Mouse (Mus musculus) liver, embryonic 16.5 days (tissue): ENCODE results near the gene Spock2. TPM values are rescaled to one million over a fixed set of nuclear protein-coding genes. Genes with fewer than 3 reads are reported as not detected.

Experiments used
- ATAC-seq: fragments of 200-750 bp; cut with Nextera tagmentation; 2 replicates; pipeline ENCODE4 v1.8.0; 2017; ENCODE audit warnings: low read depth, mild to moderate bottlenecking, moderate number of reproducible peaks, moderate library complexity
- H3K27ac ChIP-seq: fragments of 300-500 bp; sonication (generic); 2 replicates; pipeline ENCODE4 v1.5.1; 2014; ENCODE audit warnings: mild to moderate bottlenecking, low read length
- H3K27me3 ChIP-seq: fragments of 300-500 bp; sonication (generic); 2 replicates; pipeline ENCODE4 v1.6.1; 2014; ENCODE audit warnings: low read depth, low read length, mixed read lengths; ENCODE audit not compliant: control insufficient read depth, insufficient read depth
- H3K36me3 ChIP-seq: fragments of 300-500 bp; sonication (generic); 2 replicates; pipeline ENCODE4 v1.6.1; 2014; ENCODE audit warnings: mild to moderate bottlenecking; ENCODE audit not compliant: control insufficient read depth, insufficient read depth
- H3K4me1 ChIP-seq: fragments of 300-500 bp; sonication (generic); 2 replicates; pipeline ENCODE4 v1.6.1; 2014; ENCODE audit warnings: low read depth, low read length, mixed read lengths; ENCODE audit not compliant: control insufficient read depth
- H3K4me2 ChIP-seq: fragments of 300-500 bp; sonication (generic); 2 replicates; pipeline ENCODE4 v1.6.1; 2014; ENCODE audit warnings: low read depth, low read length, mixed read lengths
- H3K4me3 ChIP-seq: fragments of 300-500 bp; sonication (generic); 2 replicates; pipeline ENCODE4 v1.5.1; 2014; ENCODE audit warnings: low read depth, mild to moderate bottlenecking, low read length
- H3K9ac ChIP-seq: fragments of 300-500 bp; sonication (generic); 2 replicates; pipeline ENCODE4 v1.6.1; 2014; ENCODE audit warnings: low read depth, low read length
- H3K9me3 ChIP-seq: fragments of 300-500 bp; sonication (generic); replicated peaks from 2 replicates; pipeline ENCODE4 v1.6.1; 2016; ENCODE audit warnings: low read length; ENCODE audit not compliant: control insufficient read depth
- WGBS: fragments of 180-500 bp; shearing (Covaris S2); extraction: QIAGEN DNeasy Blood & Tissue Kit; methylation state at CpG from one replicate; pipeline ENCODE4 v1.1.7; 2014; ENCODE audit not compliant: insufficient replicate concordance; 5-methylcytosine and 5-hydroxymethylcytosine counted together
- polyA plus RNA-seq: library from polyadenylated mRNA; unstranded; fragments of >200 nt; fragmentation: Nextera tagmentation; extraction: Ambion mirVana; gene quantifications from 2 replicates; pipeline ENCODE4 v1.2.1, GENCODE M21; 2015

Gene Spock2
- polyA plus RNA-seq, 1 experiment from 2014 or later, result 0.14 TPM

DNA sequence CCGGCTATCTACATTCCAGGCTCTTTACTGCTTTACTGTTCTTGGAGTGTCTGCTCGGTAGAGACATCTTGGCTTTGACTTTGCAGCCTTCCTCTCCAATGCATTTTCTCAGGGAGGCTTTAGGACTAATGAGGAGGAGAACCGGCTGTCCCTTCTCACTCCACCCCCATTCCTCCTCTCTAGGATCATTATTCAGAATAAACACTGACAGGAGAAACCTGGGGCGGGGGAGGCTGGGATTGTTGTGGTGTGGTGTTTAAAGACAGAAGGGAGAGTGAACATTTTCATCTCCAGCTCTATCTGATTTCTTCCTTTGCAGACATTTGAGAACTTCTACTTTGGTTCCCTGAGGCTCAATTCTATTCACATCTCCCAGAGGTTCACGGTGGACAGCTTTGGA is 8.2 kb upstream of the Spock2 start:
- Histone ChIP-seq H3K9ac (no peak overlapping the region), H3K4me1 (no peaks in the 10 kb centered on the region), H3K27me3 (no peaks in the 10 kb centered on the region), H3K36me3 (no peaks in the 10 kb centered on the region), H3K4me3 (no peak overlapping the region), H3K9me3 (no peaks in the 10 kb centered on the region), H3K27ac (no peak overlapping the region), H3K4me2 (no peak overlapping the region)
- 78% methylated on average over 5 of the region's 5 CpGs for WGBS
- no peak for ATAC-seq

GRCm38 (mm10) chr10:60105391-60106145 is 451 bp upstream of the Spock2 start:
- H3K9ac ChIP-seq, result no peak overlapping the region
- H3K4me3 ChIP-seq, result no peak overlapping the region
- WGBS, result 29% methylated on average over 20 of the region's 20 CpGs
- no peak overlapping the region for H3K27ac ChIP-seq
- H3K27me3 ChIP-seq, result peaks cover 55% of the 10 kb centered on the region
- no peaks in the 10 kb centered on the region for H3K36me3 ChIP-seq
- no peaks in the 10 kb centered on the region for H3K9me3 ChIP-seq
- H3K4me1 ChIP-seq, result peaks cover 3% of the 10 kb centered on the region
- no peak for ATAC-seq
- no peak overlapping the region for H3K4me2 ChIP-seq

DNA sequence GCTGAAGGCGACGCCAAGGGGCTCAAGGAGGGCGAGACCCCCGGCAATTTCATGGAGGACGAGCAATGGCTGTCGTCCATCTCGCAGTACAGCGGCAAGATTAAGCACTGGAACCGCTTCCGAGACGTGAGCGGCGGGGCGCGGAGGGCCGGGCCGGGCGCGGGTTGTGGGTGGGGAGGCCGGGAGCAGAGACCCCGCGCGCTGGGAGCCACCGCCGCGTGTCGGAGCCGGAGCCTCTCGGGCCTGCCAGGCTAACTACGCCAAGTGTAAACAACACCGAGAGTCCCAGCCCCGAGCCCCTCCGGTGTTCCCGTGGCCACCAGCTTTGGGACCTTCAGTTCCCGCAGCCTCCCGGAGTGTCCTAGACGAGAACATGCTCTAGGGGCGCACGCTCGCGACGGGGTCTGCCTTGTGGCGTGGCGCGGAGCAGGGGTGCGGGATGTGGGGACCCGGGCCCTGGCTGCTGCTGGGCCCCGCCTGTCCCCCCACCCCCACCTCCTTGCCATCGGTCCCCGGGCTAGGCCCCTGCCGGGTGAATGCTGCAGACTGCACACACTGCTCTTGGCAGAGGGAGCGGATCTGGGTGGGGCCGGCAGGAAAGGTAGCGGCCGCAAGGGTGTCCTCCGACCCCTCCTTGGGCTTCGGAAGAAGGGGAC is 640 bp downstream of the Spock2 start:
- Histone ChIP-seq H3K4me3 (peak overlapping the region; percentile 45), H3K9ac (0 out of 2 replicates have a peak overlapping the region, but pooled peaks have one; percentile 16), H3K9me3 (no peaks in the 10 kb centered on the region), H3K4me2 (peak overlapping the region; percentile 60), H3K27me3 (peaks cover 58% of the 10 kb centered on the region), H3K4me1 (peaks cover 3% of the 10 kb centered on the region), H3K27ac (no peak overlapping the region), H3K36me3 (no peaks in the 10 kb centered on the region)
- WGBS, result under 1% methylated on average over 53 of the region's 57 CpGs
- no peak for ATAC-seq

- no peak overlapping the region for H3K9ac ChIP-seq
- no peaks in the 10 kb centered on the region for H3K9me3 ChIP-seq
- peaks cover 3% of the 10 kb centered on the region for H3K4me1 ChIP-seq
- no peaks in the 10 kb centered on the region for H3K36me3 ChIP-seq
- 2% methylated on average over 28 of the region's 28 CpGs for WGBS
- no peak overlapping the region for H3K27ac ChIP-seq
- H3K27me3 ChIP-seq, result peaks cover 58% of the 10 kb centered on the region
- H3K4me2 ChIP-seq, result peak overlapping the region; percentile 60
- ATAC-seq, result no peak
- peak overlapping the region; percentile 45 for H3K4me3 ChIP-seq
Measured at GRCm38 (mm10) chr10:60107448-60107847, 1.4 kb downstream of the Spock2 start.

GRCm38 (mm10) chr10:60108321-60109111 is 2.5 kb downstream of the Spock2 start:
- H3K4me3 ChIP-seq, result no peak overlapping the region
- H3K27ac ChIP-seq, result no peak overlapping the region
- peaks cover 3% of the 10 kb centered on the region for H3K4me1 ChIP-seq
- no peak overlapping the region for H3K4me2 ChIP-seq
- 51% methylated on average over 16 of the region's 17 CpGs for WGBS
- no peak for ATAC-seq
- H3K9me3 ChIP-seq, result no peaks in the 10 kb centered on the region
- H3K9ac ChIP-seq, result no peak overlapping the region
- no peaks in the 10 kb centered on the region for H3K36me3 ChIP-seq
- H3K27me3 ChIP-seq, result peaks cover 58% of the 10 kb centered on the region

GRCm38 (mm10) chr10:60109336-60109735 is 3.3 kb downstream of the Spock2 start:
- no peaks in the 10 kb centered on the region for H3K9me3 ChIP-seq
- no peaks in the 10 kb centered on the region for H3K36me3 ChIP-seq
- H3K27ac ChIP-seq, result no peak overlapping the region
- peaks cover 58% of the 10 kb centered on the region for H3K27me3 ChIP-seq
- ATAC-seq, result no peak
- 78% methylated on average over 8 of the region's 8 CpGs for WGBS
- no peak overlapping the region for H3K4me3 ChIP-seq
- H3K9ac ChIP-seq, result no peak overlapping the region
- H3K4me2 ChIP-seq, result no peak overlapping the region
- H3K4me1 ChIP-seq, result peaks cover 3% of the 10 kb centered on the region

GRCm38 (mm10) chr10:60109989-60110388 is 4.0 kb downstream of the Spock2 start:
- Histone ChIP-seq H3K27me3 (peaks cover 54% of the 10 kb centered on the region), H3K4me1 (peaks cover 3% of the 10 kb centered on the region), H3K9ac (no peak overlapping the region), H3K36me3 (no peaks in the 10 kb centered on the region), H3K4me2 (no peak overlapping the region), H3K4me3 (no peak overlapping the region), H3K9me3 (no peaks in the 10 kb centered on the region), H3K27ac (no peak overlapping the region)
- WGBS, result 64% methylated on average over 8 of the region's 8 CpGs
- no peak for ATAC-seq

DNA sequence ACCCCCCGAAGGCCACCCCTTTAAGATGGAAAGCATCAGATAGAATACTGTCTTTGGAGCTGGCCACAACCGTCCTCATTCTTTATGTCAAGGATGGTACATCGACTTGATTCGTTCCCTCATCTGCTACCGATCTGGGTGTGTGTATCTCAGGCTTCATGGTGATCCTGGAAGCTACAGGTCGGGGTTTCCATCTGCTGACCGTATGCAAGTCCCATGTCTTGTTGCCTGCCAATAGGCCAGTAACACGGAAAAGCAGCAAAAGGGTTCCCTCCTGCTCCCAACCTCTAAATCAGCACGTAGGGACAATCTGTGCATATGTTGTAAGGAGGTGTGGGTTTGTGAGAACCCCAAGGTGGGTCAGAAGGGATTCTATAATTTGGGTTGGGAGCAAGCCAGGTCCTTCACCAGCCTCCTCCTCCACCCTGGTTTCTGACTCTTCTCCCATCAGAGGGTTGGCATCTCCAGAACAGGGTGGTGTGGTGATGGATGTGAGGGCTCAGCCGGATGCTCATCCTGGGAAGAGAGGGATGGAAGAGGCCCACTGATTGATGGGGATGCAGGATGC is 5.0 kb downstream of the Spock2 start:
- WGBS, result 64% methylated on average over 10 of the region's 10 CpGs
- ATAC-seq, result no peak
- H3K9me3 ChIP-seq, result no peaks in the 10 kb centered on the region
- H3K4me3 ChIP-seq, result no peak overlapping the region
- H3K27me3 ChIP-seq, result peaks cover 44% of the 10 kb centered on the region
- peaks cover 3% of the 10 kb centered on the region for H3K4me1 ChIP-seq
- no peak overlapping the region for H3K27ac ChIP-seq
- H3K4me2 ChIP-seq, result no peak overlapping the region
- H3K9ac ChIP-seq, result no peak overlapping the region
- no peaks in the 10 kb centered on the region for H3K36me3 ChIP-seq
